Mouse (Mus musculus) limb, embryonic 12.5 days (tissue): ENCODE data around the gene Akip1. TPM values are rescaled to one million over a fixed set of nuclear protein-coding genes. Genes with fewer than 3 reads are reported as not detected.

Experiments
- ATAC-seq: fragments of 200-750 bp; cut with Nextera tagmentation; 2 replicates; pipeline ENCODE4 v1.8.0; 2017; ENCODE audit warnings: low read depth, moderate TSS enrichment; ENCODE audit not compliant: insufficient number of reproducible peaks, insufficient read depth, low FRiP score, low TSS enrichment
- H3K27ac ChIP-seq: fragments of 300-500 bp; sonication (generic); 2 replicates; pipeline ENCODE4 v1.5.1; 2016; ENCODE audit warnings: mild to moderate bottlenecking, moderate library complexity
- H3K27me3 ChIP-seq: fragments of 300-500 bp; sonication (generic); 2 replicates; pipeline ENCODE4 v1.6.1; 2016; ENCODE audit warnings: mild to moderate bottlenecking, moderate library complexity
- H3K36me3 ChIP-seq: fragments of 300-500 bp; sonication (generic); 2 replicates; pipeline ENCODE4 v1.6.1; 2016; ENCODE audit warnings: mild to moderate bottlenecking, moderate library complexity
- H3K4me1 ChIP-seq: fragments of 300-500 bp; sonication (generic); replicated peaks from 2 replicates; pipeline ENCODE4 v1.6.1; 2016
- H3K4me2 ChIP-seq: fragments of 300-500 bp; sonication (generic); 2 replicates; pipeline ENCODE4 v1.6.1; 2016; ENCODE audit warnings: mild to moderate bottlenecking, moderate library complexity
- H3K4me3 ChIP-seq: fragments of 300-500 bp; sonication (generic); replicated peaks from 2 replicates; pipeline ENCODE4 v1.5.1; 2016; ENCODE audit warnings: mild to moderate bottlenecking
- H3K9ac ChIP-seq: fragments of 300-500 bp; sonication (generic); replicated peaks from 2 replicates; pipeline ENCODE4 v1.6.1; 2016; ENCODE audit warnings: mild to moderate bottlenecking, moderate library complexity
- H3K9me3 ChIP-seq: fragments of 300-500 bp; sonication (generic); 2 replicates; pipeline ENCODE4 v1.6.1; 2016; ENCODE audit warnings: mild to moderate bottlenecking, moderate library complexity
- WGBS: fragments of 180-500 bp; shearing (Covaris S2); methylation state at CpG from one replicate; pipeline ENCODE4 v1.1.7; 2016; 5-methylcytosine and 5-hydroxymethylcytosine counted together
- polyA plus RNA-seq: library from polyadenylated mRNA; unstranded; fragments of >200 nt; fragmentation: Nextera tagmentation; extraction: Ambion mirVana; gene quantifications from 2 replicates; pipeline ENCODE4 v1.2.1, GENCODE M21; 2016

Akip1 gene
- polyA plus RNA-seq, 1 experiment from 2014 or later = 24.2 TPM

DNA sequence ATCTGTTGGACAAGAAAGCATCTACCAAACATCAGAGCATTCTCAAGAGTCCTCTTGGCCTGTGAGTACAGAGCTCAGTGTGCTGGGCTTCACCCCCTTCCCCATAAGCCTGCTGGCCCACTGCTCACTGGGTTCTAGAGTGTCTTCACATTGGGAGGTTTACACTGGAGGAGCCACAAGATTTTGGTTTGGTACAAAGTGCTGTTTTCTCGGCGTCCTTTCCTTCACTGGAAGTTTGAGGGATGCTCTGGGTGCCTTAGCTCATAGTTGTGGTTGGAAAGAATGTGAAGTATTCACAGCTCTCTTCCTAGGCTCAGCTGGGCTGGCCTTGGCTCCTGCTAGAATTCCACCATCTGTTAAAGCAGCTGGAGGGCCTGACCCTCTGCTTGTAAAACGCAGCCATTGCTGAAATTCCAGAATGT, 5.5 kb downstream of the Akip1 start:
- H3K4me1 ChIP-seq = peaks cover 15% of the 10 kb centered on the region
- no peaks in the 10 kb centered on the region for H3K27me3 ChIP-seq
- 41% methylated on average over 3 of the region's 3 CpGs for WGBS
- peaks cover 38% of the 10 kb centered on the region for H3K36me3 ChIP-seq
- no peak for ATAC-seq
- no peak overlapping the region for H3K4me2 ChIP-seq
- H3K9ac ChIP-seq = no peak overlapping the region
- H3K4me3 ChIP-seq = no peak overlapping the region
- peak overlapping the region; percentile 62; the same call in 1 of the 2 replicates for H3K27ac ChIP-seq
- H3K9me3 ChIP-seq = no peaks in the 10 kb centered on the region

DNA sequence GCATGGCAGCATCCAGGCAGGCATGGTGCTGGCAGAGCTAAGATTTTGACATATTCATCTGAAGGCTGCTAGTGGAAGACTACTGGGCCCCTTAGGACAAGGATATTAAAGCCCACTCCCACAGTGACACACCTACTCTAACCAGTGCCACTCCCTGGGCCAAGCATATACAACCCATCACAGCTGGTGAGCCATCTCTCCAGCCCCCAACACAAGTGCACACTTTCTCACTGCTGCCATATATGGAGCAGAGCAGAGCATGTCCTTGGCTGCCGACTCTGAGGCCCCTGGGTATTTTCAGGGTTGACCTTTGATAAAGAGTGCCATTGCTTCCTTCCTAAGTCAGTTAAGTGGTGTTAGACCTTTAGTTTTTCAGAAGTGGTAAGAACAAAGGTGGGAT, 6.6 kb downstream of the Akip1 start:
- no peak for ATAC-seq
- Histone ChIP-seq H3K4me1 (peaks cover 10% of the 10 kb centered on the region), H3K4me3 (no peak overlapping the region), H3K4me2 (no peak overlapping the region), H3K27ac (no peak overlapping the region), H3K36me3 (peaks cover 38% of the 10 kb centered on the region), H3K27me3 (no peaks in the 10 kb centered on the region), H3K9ac (no peak overlapping the region), H3K9me3 (no peaks in the 10 kb centered on the region)
- WGBS = 73% methylated on average over 1 of the region's 1 CpGs

DNA sequence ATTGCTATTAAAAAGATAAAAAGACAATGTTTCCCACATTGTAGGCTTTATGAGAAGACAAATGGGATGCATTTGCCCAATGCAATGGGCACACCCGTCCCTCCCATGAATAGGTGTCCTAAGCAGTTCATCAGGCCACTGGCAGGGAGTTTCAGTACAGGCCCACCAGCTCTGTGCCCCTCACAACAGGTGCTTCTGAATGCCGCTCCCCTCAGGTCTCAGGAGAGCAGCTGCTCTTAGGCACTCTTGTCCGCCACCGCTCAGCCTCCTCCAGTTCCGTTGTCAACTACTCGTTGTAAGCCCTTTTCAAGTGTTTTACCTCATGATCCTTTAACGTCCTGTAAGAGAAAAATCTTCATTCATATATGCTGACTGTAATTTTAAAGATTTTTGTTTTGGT, 8.7 kb downstream of the Akip1 start:
- WGBS = 84% methylated on average over 7 of the region's 7 CpGs
- peaks cover 38% of the 10 kb centered on the region for H3K36me3 ChIP-seq
- no peak for ATAC-seq

GRCm38 (mm10) chr7:109713434-109713982, 10.0 kb downstream of the Akip1 start:
- Histone ChIP-seq H3K9me3 (no peaks in the 10 kb centered on the region), H3K4me3 (no peak overlapping the region), H3K4me2 (no peak overlapping the region), H3K27me3 (no peaks in the 10 kb centered on the region), H3K4me1 (peaks cover 7% of the 10 kb centered on the region), H3K9ac (no peak overlapping the region), H3K36me3 (peaks cover 38% of the 10 kb centered on the region), H3K27ac (no peak overlapping the region)
- ATAC-seq = no peak
- 89% methylated on average over 2 of the region's 2 CpGs for WGBS

More for the DNA sequence above, 8.7 kb downstream of the Akip1 start:
- no peak overlapping the region for H3K9ac ChIP-seq
- no peak overlapping the region for H3K27ac ChIP-seq
- H3K4me1 ChIP-seq = peaks cover 10% of the 10 kb centered on the region
- H3K4me2 ChIP-seq = no peak overlapping the region
- no peaks in the 10 kb centered on the region for H3K9me3 ChIP-seq
- no peaks in the 10 kb centered on the region for H3K27me3 ChIP-seq
- H3K4me3 ChIP-seq = no peak overlapping the region

DNA sequence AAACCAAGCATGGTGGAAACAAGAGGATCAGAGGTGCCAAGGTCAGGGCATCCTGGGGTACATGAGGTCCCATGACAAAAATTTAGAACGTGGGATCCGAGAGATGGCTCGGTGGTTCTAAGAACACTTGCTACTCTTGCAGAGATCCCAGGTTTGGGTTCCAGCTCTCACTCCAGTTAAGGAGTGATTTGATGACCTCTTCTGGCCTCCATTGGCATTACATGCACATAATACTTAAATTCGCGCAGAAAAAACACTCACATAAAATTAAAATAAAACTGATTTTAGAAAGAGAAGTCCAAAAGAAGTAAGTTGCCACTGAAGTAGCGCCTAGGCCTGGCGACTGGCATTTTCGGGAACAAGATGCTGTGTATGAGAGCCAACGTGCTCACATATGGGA, 15.8 kb downstream of the Akip1 start:
- Histone ChIP-seq H3K36me3 (no peaks in the 10 kb centered on the region), H3K9me3 (0 out of 2 replicates have a peak, but pooled peaks cover 4% of the 10 kb centered on the region), H3K27me3 (no peaks in the 10 kb centered on the region), H3K4me1 (no peaks in the 10 kb centered on the region), H3K27ac (no peak overlapping the region), H3K9ac (no peak overlapping the region), H3K4me2 (no peak overlapping the region), H3K4me3 (no peak overlapping the region)
- 67% methylated on average over 9 of the region's 9 CpGs for WGBS
- ATAC-seq = no peak

DNA sequence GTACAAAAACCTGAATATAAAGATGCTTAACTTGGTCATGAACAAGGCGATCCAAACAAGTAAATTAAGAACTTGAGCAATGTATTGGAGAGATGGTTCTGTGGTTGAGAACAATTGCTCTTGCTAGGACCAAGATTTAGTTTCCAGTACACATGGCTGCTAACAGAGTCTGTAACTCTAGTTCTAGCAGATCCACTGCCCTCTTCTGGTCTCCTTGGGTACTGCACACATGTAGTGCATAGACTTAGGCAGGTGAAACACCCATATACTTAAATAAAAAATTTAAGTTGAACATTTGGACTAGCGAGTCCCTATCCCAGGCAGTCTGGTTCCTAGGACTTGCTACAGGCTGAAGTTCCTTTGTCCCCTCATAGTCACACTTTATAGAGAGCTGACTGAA, 19.1 kb downstream of the Akip1 start:
- ATAC-seq = no peak
- Histone ChIP-seq H3K27me3 (peaks cover 2% of the 10 kb centered on the region; the same call in 1 of the 2 replicates), H3K36me3 (no peaks in the 10 kb centered on the region), H3K9me3 (0 out of 2 replicates have a peak, but pooled peaks cover 4% of the 10 kb centered on the region), H3K4me3 (no peak overlapping the region), H3K9ac (no peak overlapping the region), H3K4me2 (no peak overlapping the region), H3K4me1 (no peaks in the 10 kb centered on the region), H3K27ac (no peak overlapping the region)
- WGBS = 92% methylated on average over 2 of the region's 2 CpGs

DNA sequence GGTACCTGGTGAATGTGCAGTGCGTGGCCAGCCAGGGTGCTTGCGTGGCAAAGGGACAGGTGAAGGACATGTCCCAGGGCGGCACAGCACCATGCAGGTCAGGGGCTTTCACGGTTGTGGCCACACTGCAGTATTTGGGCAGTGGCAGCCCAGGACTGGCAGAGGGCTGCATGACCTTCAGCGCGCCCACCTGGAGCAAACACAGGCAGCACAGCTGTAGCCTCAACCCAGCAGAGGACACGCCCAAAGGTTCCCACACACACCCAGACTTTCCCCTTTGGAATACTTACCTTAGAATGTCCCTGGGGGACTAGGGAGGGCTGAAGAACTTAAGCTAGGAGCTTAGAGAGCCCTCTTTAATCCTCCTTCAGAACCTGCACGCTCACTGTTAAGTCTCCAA, 19.6 kb downstream of the Akip1 start:
- Histone ChIP-seq H3K4me1 (no peaks in the 10 kb centered on the region), H3K4me2 (no peak overlapping the region), H3K27me3 (peaks cover 5% of the 10 kb centered on the region; the same call in 1 of the 2 replicates), H3K27ac (no peak overlapping the region), H3K9me3 (0 out of 2 replicates have a peak, but pooled peaks cover 4% of the 10 kb centered on the region), H3K4me3 (no peak overlapping the region), H3K9ac (no peak overlapping the region), H3K36me3 (no peaks in the 10 kb centered on the region)
- WGBS = 95% methylated on average over 8 of the region's 8 CpGs
- no peak for ATAC-seq

DNA sequence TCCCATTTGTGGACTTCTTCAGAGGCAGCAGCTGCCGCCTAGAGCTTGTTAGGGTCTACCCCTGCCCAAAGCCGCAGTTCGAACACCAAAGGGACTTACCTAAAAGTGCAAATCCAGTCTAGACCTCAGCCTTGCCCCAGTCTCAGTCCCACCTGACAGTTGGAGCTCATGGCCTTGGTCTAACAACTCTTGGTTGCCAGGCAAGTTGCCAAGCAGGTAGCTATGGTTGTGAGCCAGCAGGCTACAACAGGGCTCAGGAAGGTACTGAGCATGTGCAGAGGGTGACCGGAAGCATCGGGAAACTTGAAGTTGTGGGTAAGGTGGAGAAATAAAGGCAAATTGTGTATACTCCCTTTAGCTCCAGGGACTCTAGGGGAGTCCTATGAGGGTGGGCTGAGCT, 20.2 kb downstream of the Akip1 start, which contains the start of gene BC051019:
Gene BC051019, minus strand, starts transcription at position 154 of the 400 bp plus-strand sequence.
- no peaks in the 10 kb centered on the region for H3K36me3 ChIP-seq
- WGBS = 93% methylated on average over 5 of the region's 5 CpGs
- no peak for ATAC-seq
- H3K4me3 ChIP-seq = no peak within 1 kb of the TSS
- no peak within 1 kb of the TSS for H3K27ac ChIP-seq
- no peak within 1 kb of the TSS for H3K9ac ChIP-seq
- H3K27me3 ChIP-seq = peaks cover 5% of the 10 kb centered on the region; the same call in 1 of the 2 replicates
- H3K4me1 ChIP-seq = no peaks in the 10 kb centered on the region
- 0 out of 2 replicates have a peak, but pooled peaks cover 4% of the 10 kb centered on the region for H3K9me3 ChIP-seq
- H3K4me2 ChIP-seq = no peak within 1 kb of the TSS

- no peak for ATAC-seq
Observed at GRCm38 (mm10) chr7:109731626-109732025, 28.1 kb downstream of the Akip1 start, which contains the start of gene Ascl3. Gene Ascl3, minus strand, starts transcription at chr7:109731726.

DNA sequence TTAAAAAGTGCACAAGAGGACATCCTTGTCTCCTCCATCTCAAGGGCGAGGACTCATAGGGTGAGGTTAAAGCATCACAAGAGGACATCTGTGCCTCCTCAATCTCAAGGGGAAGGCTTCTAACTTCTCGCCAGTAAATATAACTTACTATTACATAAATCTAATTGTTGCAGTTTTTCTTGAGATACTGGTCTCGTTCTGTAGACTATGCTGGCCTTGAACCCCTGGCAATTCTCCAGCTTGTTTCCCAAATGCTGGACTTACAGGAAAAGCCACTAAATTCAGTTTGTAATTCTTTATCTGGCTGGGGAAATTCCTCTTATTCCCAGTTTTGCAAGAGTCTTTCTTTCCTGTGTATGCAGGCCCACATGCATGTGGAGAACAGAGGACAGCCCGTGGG, 31.3 kb downstream of the Akip1 start:
- WGBS = 89% methylated on average over 4 of the region's 4 CpGs
- Histone ChIP-seq H3K4me2 (no peak overlapping the region), H3K9ac (no peak overlapping the region), H3K27me3 (no peaks in the 10 kb centered on the region), H3K27ac (no peak overlapping the region), H3K4me1 (no peaks in the 10 kb centered on the region), H3K4me3 (no peak overlapping the region), H3K9me3 (no peaks in the 10 kb centered on the region), H3K36me3 (peaks cover 11% of the 10 kb centered on the region; the same call in 1 of the 2 replicates)
- no peak for ATAC-seq

More at GRCm38 (mm10) chr7:109731626-109732025, 28.1 kb downstream of the Akip1 start, which contains the start of gene Ascl3:
- peaks cover 8% of the 10 kb centered on the region; the same call in 1 of the 2 replicates for H3K36me3 ChIP-seq
- WGBS = 87% methylated on average over 5 of the region's 5 CpGs
- H3K4me3 ChIP-seq = no peak within 1 kb of the TSS
- H3K9ac ChIP-seq = no peak within 1 kb of the TSS
- peaks cover 5% of the 10 kb centered on the region; the same call in 1 of the 2 replicates for H3K27me3 ChIP-seq
- H3K9me3 ChIP-seq = no peaks in the 10 kb centered on the region
- H3K4me1 ChIP-seq = no peaks in the 10 kb centered on the region
- no peak within 1 kb of the TSS for H3K27ac ChIP-seq
- H3K4me2 ChIP-seq = no peak within 1 kb of the TSS

DNA sequence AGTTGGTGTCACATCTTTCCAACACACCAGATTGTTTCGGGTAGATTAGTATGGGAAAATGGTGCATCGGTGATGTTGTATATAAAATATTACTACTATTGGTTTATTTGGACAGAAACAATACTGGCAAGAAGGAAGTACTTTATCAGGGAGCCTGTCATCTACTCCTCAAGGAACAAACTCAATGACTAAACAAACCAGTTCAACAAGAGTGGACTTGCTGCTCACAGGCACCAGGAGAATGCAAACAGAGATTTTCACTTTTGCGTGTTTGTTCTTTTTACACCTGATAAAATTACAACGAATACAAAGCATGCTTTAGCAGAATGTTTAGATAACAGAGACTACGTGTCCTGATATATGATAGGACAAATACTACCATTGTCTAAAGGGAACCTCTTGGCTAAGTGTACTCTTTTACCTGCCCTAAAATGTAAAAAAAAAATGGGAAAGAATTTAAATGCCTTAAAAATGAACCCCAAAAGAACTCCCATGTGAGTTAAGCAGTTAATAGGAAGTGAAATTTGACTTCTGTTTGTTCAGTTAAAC, 36.4 kb downstream of the Akip1 start:
- Histone ChIP-seq H3K4me3 (no peak overlapping the region), H3K27me3 (no peaks in the 10 kb centered on the region), H3K9ac (no peak overlapping the region), H3K4me2 (no peak overlapping the region), H3K36me3 (peaks cover 25% of the 10 kb centered on the region), H3K27ac (no peak overlapping the region), H3K4me1 (no peaks in the 10 kb centered on the region), H3K9me3 (no peaks in the 10 kb centered on the region)
- WGBS = 88% methylated on average over 5 of the region's 5 CpGs
- ATAC-seq = no peak
